Mouse (Mus musculus) midbrain, postnatal 0 days (tissue): ENCODE data around the gene Podn. TPM values are rescaled to one million over a fixed set of nuclear protein-coding genes. Genes with fewer than 3 reads are reported as not detected.

Source experiments
- ATAC-seq: fragments of 200-750 bp; cut with Nextera tagmentation; 2 replicates; pipeline ENCODE4 v1.8.0; 2017; ENCODE audit warnings: moderate number of reproducible peaks, mild to moderate bottlenecking, moderate TSS enrichment, moderate library complexity; ENCODE audit not compliant: low FRiP score
- DNase-seq: peaks from one replicate; pipeline ENCODE4 v3.0.0-alpha.2; 2015; ENCODE audit warnings: low spot score
- H3K27ac ChIP-seq: fragments of 300-500 bp; sonication (generic); 2 replicates; pipeline ENCODE4 v1.5.1; 2014; ENCODE audit warnings: low read depth, mild to moderate bottlenecking, low read length, mixed read lengths
- H3K27me3 ChIP-seq: fragments of 300-500 bp; sonication (generic); 2 replicates; pipeline ENCODE4 v1.6.1; 2014; ENCODE audit warnings: low read length, control low read depth, mixed read lengths; ENCODE audit not compliant: insufficient read depth
- H3K36me3 ChIP-seq: fragments of 300-500 bp; sonication (generic); 2 replicates; pipeline ENCODE4 v1.6.1; 2014; ENCODE audit warnings: low read length, control low read depth, mixed read lengths; ENCODE audit not compliant: insufficient read depth
- H3K4me1 ChIP-seq: fragments of 300-500 bp; sonication (generic); 2 replicates; pipeline ENCODE4 v1.6.1; 2014; ENCODE audit warnings: mild to moderate bottlenecking, control low read depth, antibody characterized with exemption, low read length, mixed read lengths; ENCODE audit not compliant: insufficient read depth
- H3K4me2 ChIP-seq: fragments of 300-500 bp; sonication (generic); 2 replicates; pipeline ENCODE4 v1.6.1; 2014; ENCODE audit warnings: low read depth, mild to moderate bottlenecking, low read length, mixed read lengths; ENCODE audit not compliant: poor library complexity, severe bottlenecking
- H3K4me3 ChIP-seq: fragments of 300-500 bp; sonication (generic); 2 replicates; pipeline ENCODE4 v1.5.1; 2014; ENCODE audit warnings: low read depth, mild to moderate bottlenecking, low read length, moderate library complexity
- H3K9ac ChIP-seq: fragments of 300-500 bp; sonication (generic); replicated peaks from 2 replicates; pipeline ENCODE4 v1.6.1; 2014; ENCODE audit warnings: mild to moderate bottlenecking, low read length, moderate library complexity, mixed read lengths; ENCODE audit not compliant: poor library complexity, severe bottlenecking
- H3K9me3 ChIP-seq: fragments of 300-500 bp; sonication (generic); 2 replicates; pipeline ENCODE4 v1.6.1; 2016; ENCODE audit warnings: low read length, control low read depth
- CTCF ChIP-seq: IDR thresholded peaks from 2 replicates; pipeline ENCODE4 v1.5.1; 2016; ENCODE audit warnings: antibody characterized with exemption, mild to moderate bottlenecking
- WGBS: fragments of 180-500 bp; shearing (Covaris S2); extraction: QIAGEN DNeasy Blood & Tissue Kit; methylation state at CpG from one replicate; pipeline ENCODE4 v1.1.7; 2014; 5-methylcytosine and 5-hydroxymethylcytosine counted together
- polyA plus RNA-seq: library from polyadenylated mRNA; unstranded; fragments of >200 nt; fragmentation: Nextera tagmentation; extraction: Ambion mirVana; gene quantifications from 2 replicates; pipeline ENCODE4 v1.2.1, GENCODE M21; 2015
- total RNA-seq: library from RNA; depleted of rRNA; stranded (reverse); fragments of >200 nt; gene quantifications from 2 replicates; pipeline ENCODE4 v1.2.3, GENCODE M21; 2014

Gene Podn
- total and polyA plus RNA-seq, 2 experiments from 2014 or later, result 1.5 to 5.7 TPM

- no peak overlapping the region for H3K4me2 ChIP-seq
- ATAC-seq, result no peak
- no peak for TF ChIP-seq CTCF
- no peak overlapping the region for H3K9ac ChIP-seq
- H3K4me1 ChIP-seq, result no peaks in the 10 kb centered on the region
- H3K4me3 ChIP-seq, result no peak overlapping the region
- peaks cover 31% of the 10 kb centered on the region for H3K36me3 ChIP-seq
- no peak overlapping the region for H3K27ac ChIP-seq
- H3K27me3 ChIP-seq, result no peaks in the 10 kb centered on the region
- WGBS, result 89% methylated on average over 8 of the region's 8 CpGs
- no peaks in the 10 kb centered on the region for H3K9me3 ChIP-seq
- peak; percentile 36 for DNase-seq
Observed at GRCm38 (mm10) chr4:108046136-108046535, 50.1 kb downstream of the Podn start.

GRCm38 (mm10) chr4:108045136-108046107 is 50.8 kb downstream of the Podn start:
- H3K4me2 ChIP-seq, result no peak overlapping the region
- H3K9ac ChIP-seq, result no peak overlapping the region
- H3K4me3 ChIP-seq, result no peak overlapping the region
- H3K27me3 ChIP-seq, result no peaks in the 10 kb centered on the region
- H3K4me1 ChIP-seq, result no peaks in the 10 kb centered on the region
- no peak overlapping the region for H3K27ac ChIP-seq
- WGBS, result 76% methylated on average over 19 of the region's 19 CpGs
- no peak for ATAC-seq
- no peak for TF ChIP-seq CTCF
- H3K9me3 ChIP-seq, result no peaks in the 10 kb centered on the region
- no peak for DNase-seq
- peaks cover 26% of the 10 kb centered on the region for H3K36me3 ChIP-seq

- no peak overlapping the region for H3K9ac ChIP-seq
- ATAC-seq (no peak), DNase-seq (no peak)
- no peak overlapping the region for H3K4me3 ChIP-seq
- WGBS, result 78% methylated on average over 8 of the region's 8 CpGs
- H3K4me2 ChIP-seq, result no peak overlapping the region
- no peaks in the 10 kb centered on the region for H3K4me1 ChIP-seq
- no peak for TF ChIP-seq CTCF
- 0 out of 2 replicates have a peak, but pooled peaks cover 3% of the 10 kb centered on the region for H3K36me3 ChIP-seq
- peaks cover 5% of the 10 kb centered on the region; the same call in 1 of the 2 replicates for H3K27me3 ChIP-seq
- no peak overlapping the region for H3K27ac ChIP-seq
- no peaks in the 10 kb centered on the region for H3K9me3 ChIP-seq
Observed at GRCm38 (mm10) chr4:108037027-108037426, 59.2 kb downstream of the Podn start.

GRCm38 (mm10) chr4:108033041-108033764 is 63.0 kb downstream of the Podn start:
- no peaks in the 10 kb centered on the region for H3K9me3 ChIP-seq
- no peak overlapping the region for H3K4me2 ChIP-seq
- H3K27ac ChIP-seq, result no peak overlapping the region
- peaks cover 26% of the 10 kb centered on the region for H3K27me3 ChIP-seq
- no peak for ATAC-seq
- no peak for DNase-seq
- TF ChIP-seq CTCF, result no peak
- 89% methylated on average over 8 of the region's 8 CpGs for WGBS
- no peak overlapping the region for H3K9ac ChIP-seq
- H3K36me3 ChIP-seq, result no peaks in the 10 kb centered on the region
- H3K4me3 ChIP-seq, result no peak overlapping the region
- peaks cover 6% of the 10 kb centered on the region; the same call in 1 of the 2 replicates for H3K4me1 ChIP-seq

- H3K36me3 ChIP-seq, result no peaks in the 10 kb centered on the region
- no peak for ATAC-seq
- H3K4me2 ChIP-seq, result peak overlapping the region; percentile 100
- H3K27me3 ChIP-seq, result peaks cover 26% of the 10 kb centered on the region
- TF ChIP-seq CTCF, result no peak
- WGBS, result 51% methylated on average over 11 of the region's 11 CpGs
- H3K4me3 ChIP-seq, result peak overlapping the region; percentile 62
- H3K4me1 ChIP-seq, result peaks cover 6% of the 10 kb centered on the region; the same call in 1 of the 2 replicates
- H3K9me3 ChIP-seq, result no peaks in the 10 kb centered on the region
- no peak overlapping the region for H3K27ac ChIP-seq
- no peak for DNase-seq
- H3K9ac ChIP-seq, result no peak overlapping the region
Observed at GRCm38 (mm10) chr4:108032352-108032849, 63.8 kb downstream of the Podn start.
